Mouse (Mus musculus) layer of hippocampus, postnatal 14 days (tissue): ENCODE measurements at regions not wholly inside any gene's neighbourhood (a gene's known extent, or its start where the extent isn't known, plus 50 kb on each side); places are given as distances from the start of the nearest gene placed in this dataset.

Experiments
- DNase-seq, 2 experiments: peaks; one replicate each; pipeline ENCODE4 v3.0.0; 2021 to 2022; ENCODE audit warnings: low spot score in 2 of 2, mixed read lengths in 1 of 2

GRCm38 (mm10) chr10:21446641-21447040, 69.5 kb downstream of the Aldh8a1 start:
- DNase-seq, result no peak

GRCm38 (mm10) chr10:21448132-21448531, 71.0 kb downstream of the Aldh8a1 start:
- DNase-seq, result no peak

GRCm38 (mm10) chr10:21448942-21449341, 71.9 kb downstream of the Aldh8a1 start:
- no peak for DNase-seq

- DNase-seq, result no peak
Measured at GRCm38 (mm10) chr10:21452611-21453010, 75.5 kb downstream of the Aldh8a1 start.

- no peak for DNase-seq
Measured at GRCm38 (mm10) chr10:21453527-21453926, 76.4 kb downstream of the Aldh8a1 start.

GRCm38 (mm10) chr10:21454153-21454552, 77.1 kb downstream of the Aldh8a1 start:
- DNase-seq, result no peak

- no peak for DNase-seq
Measured at GRCm38 (mm10) chr10:21454757-21455156, 77.7 kb downstream of the Aldh8a1 start.

GRCm38 (mm10) chr10:21455863-21456262, 78.8 kb downstream of the Aldh8a1 start:
- no peak for DNase-seq

- DNase-seq, result no peak
Measured at GRCm38 (mm10) chr10:21456359-21456758, 79.3 kb downstream of the Aldh8a1 start.

- no peak for DNase-seq
Measured at GRCm38 (mm10) chr10:21456991-21457390, 79.9 kb downstream of the Aldh8a1 start.

GRCm38 (mm10) chr10:21458608-21459007, 81.5 kb downstream of the Aldh8a1 start:
- no peak for DNase-seq

- DNase-seq, result no peak
Measured at GRCm38 (mm10) chr10:21460062-21460461, 83.0 kb downstream of the Aldh8a1 start.

GRCm38 (mm10) chr10:21462915-21463314, 85.8 kb downstream of the Aldh8a1 start:
- no peak for DNase-seq

GRCm38 (mm10) chr10:21465362-21465761, 88.3 kb downstream of the Aldh8a1 start:
- DNase-seq, result peak; percentile 86 to 91

GRCm38 (mm10) chr10:21465806-21466377, 88.8 kb downstream of the Aldh8a1 start:
- no peak for DNase-seq

GRCm38 (mm10) chr10:21467425-21468085, 90.5 kb downstream of the Aldh8a1 start:
- no peak for DNase-seq

- DNase-seq, result no peak
Measured at GRCm38 (mm10) chr10:21468421-21468820, 91.3 kb downstream of the Aldh8a1 start.

GRCm38 (mm10) chr10:21469961-21470360, 92.9 kb downstream of the Aldh8a1 start:
- no peak for DNase-seq

- peak; percentile 21 to 40 for DNase-seq
Measured at GRCm38 (mm10) chr10:21470589-21470988, 93.5 kb downstream of the Aldh8a1 start.

GRCm38 (mm10) chr10:21474242-21474641, 97.2 kb downstream of the Aldh8a1 start:
- no peak for DNase-seq

GRCm38 (mm10) chr10:21478004-21478403, 100.9 kb downstream of the Aldh8a1 start:
- no peak for DNase-seq

GRCm38 (mm10) chr10:21479403-21479802, 102.3 kb downstream of the Aldh8a1 start:
- DNase-seq, result no peak

- no peak for DNase-seq
Measured at GRCm38 (mm10) chr10:21481255-21481654, 104.2 kb downstream of the Aldh8a1 start.
